Mouse (Mus musculus) hematopoietic multipotent progenitor cell, adult 10-12 weeks (in vitro differentiated cells): ENCODE results near the gene Galns. TPM values are rescaled to one million over a fixed set of nuclear protein-coding genes. Genes with fewer than 3 reads are reported as not detected.

Source experiments
- polyA plus RNA-seq: library from polyadenylated mRNA; stranded (reverse); fragments of >175 nt; gene quantifications from 2 replicates; pipeline ENCODE4 v1.2.3, GENCODE M21; 2012; ENCODE audit warnings: low replicate concordance

Gene Galns
- polyA plus RNA-seq: 7.5 and 18.4 TPM in 2 replicates

GRCm38 (mm10) chr8:122611295-122612133 is at the start of gene Galns, which contains the start of gene Trappc2l:
Gene Galns, minus strand, starts transcription at chr8:122611463.
Gene Trappc2l, plus strand, starts transcription at chr8:122611640.

DNA sequence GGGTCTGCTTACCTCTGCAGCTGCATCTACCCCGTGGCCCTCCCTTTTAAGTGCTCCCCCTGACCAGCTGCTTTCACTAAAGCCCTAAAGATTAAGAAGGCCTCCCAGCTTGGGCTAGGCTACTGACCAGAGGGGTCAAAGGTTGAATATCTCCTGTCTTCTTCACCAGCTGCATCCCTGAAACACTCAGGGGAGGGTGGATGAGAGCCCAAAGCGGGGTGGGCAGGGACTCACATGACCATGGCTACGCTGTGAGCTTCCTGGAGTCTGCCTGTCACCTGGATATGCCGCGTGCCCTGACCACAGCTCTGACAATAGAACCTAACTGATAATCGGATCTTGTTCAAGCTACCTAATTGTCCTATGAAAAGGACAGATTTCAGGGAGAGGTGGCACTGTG is 11.5 kb upstream of the Galns start, which contains the start of gene Pabpn1l:
Gene Pabpn1l (minus strand): TSS at position 13 of the 400 bp plus-strand sequence.

DNA sequence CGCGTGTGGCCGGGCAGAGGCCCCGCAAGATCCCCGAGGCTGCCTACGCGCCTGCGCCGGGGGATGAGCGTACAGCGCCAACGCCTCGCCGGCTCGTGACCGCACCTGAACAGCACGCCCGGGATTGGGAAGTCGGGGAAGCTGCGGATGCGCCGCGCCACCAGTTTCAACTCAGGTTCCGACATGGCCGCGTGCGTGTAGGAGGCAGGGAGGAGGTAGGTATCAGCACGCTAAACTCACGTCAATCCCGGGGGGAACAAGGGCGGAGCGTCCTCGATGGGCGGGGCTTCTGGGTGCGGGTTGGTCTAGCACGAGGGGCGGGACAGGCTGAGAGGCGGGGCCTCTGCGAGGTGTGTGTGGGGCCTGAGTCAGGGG is 34.6 kb downstream of the Galns start, which contains the start of gene Aprt:
Gene Aprt (minus strand): TSS at position 262 of the 375 bp plus-strand sequence.

DNA sequence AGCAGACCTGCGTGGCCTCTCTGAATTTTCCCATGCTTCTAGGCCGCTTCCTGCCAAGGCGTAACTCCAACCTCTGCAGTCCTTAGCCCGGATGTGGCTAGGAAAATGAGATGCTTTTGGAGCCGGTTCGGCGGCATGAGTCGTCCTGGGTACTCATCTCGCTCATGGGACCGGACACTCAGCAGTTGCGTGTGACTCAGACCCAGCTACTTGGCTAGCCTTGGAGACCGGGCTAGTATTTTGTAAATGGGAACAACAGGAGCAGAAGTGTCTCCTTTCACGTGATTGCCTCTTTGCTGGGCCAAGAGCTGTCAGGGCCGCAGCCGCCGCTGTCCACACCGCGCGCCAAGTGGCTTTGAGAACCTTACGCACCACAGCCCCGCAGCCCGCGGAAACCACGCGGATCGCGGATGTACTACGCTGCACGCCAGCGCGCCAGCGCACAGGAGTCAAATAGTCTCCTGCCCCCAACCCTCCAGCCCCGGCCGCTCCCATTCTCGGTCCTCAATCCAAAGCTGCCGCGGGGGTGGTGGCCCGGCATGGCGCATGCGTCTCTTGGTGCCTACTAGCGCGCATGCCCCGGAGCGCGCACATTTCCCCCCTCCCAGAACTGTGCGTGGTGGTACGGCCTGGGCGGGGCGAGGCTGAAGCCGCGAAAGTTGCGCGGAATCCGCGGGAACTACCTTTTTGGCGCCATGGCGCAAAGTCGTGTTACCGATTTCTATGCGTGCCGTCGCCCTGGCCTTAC is 43.7 kb downstream of the Galns start, which contains the start of gene Cdt1:
Gene Cdt1 (plus strand): TSS at position 655 of the 748 bp plus-strand sequence.

GRCm38 (mm10) chr8:122551265-122552051 is 59.8 kb downstream of the Galns start, which contains the start of gene Piezo1:
Gene Piezo1, minus strand, starts transcription at chr8:122551329.

Other genes starting within 250 kb of the Galns start
- gene Zc3h18, start 234.9 kb downstream of the Galns start, polyA plus RNA-seq: 67.9 and 139 TPM in 2 replicates
- 0.18 TPM in 1 of 2 replicates, not detected in the other for gene Il17c, start 189.4 kb downstream of the Galns start, polyA plus RNA-seq
- gene Cyba, start 178.5 kb downstream of the Galns start, polyA plus RNA-seq: 1,078 and 1,667 TPM in 2 replicates
- gene Mvd, start 168.0 kb downstream of the Galns start, polyA plus RNA-seq: 10.9 and 12.4 TPM in 2 replicates
- gene Snai3, start 150.7 kb downstream of the Galns start, polyA plus RNA-seq: 2.2 and 3.4 TPM in 2 replicates
- gene Rnf166, start 135.4 kb downstream of the Galns start, polyA plus RNA-seq: 79.8 and 83.9 TPM in 2 replicates
- 35.9 and 74.5 TPM in 2 replicates for gene Ctu2, start 135.3 kb downstream of the Galns start, polyA plus RNA-seq
- 38.4 and 54.7 TPM in 2 replicates for gene Piezo1, start 60.1 kb downstream of the Galns start, polyA plus RNA-seq
- 160 and 221 TPM in 2 replicates for gene Cdt1, start 43.4 kb downstream of the Galns start, polyA plus RNA-seq
- gene Aprt, start 34.6 kb downstream of the Galns start, polyA plus RNA-seq: 45.5 and 149 TPM in 2 replicates
- gene Trappc2l, start 177 bp upstream of the Galns start, polyA plus RNA-seq: 1.1 and 5.3 TPM in 2 replicates
- gene Pabpn1l, start 11.3 kb upstream of the Galns start, polyA plus RNA-seq: not detected in 2 replicates
- gene Cbfa2t3, start 87.6 kb upstream of the Galns start, polyA plus RNA-seq: 104 and 278 TPM in 2 replicates
- gene Acsf3, start 164.0 kb upstream of the Galns start, polyA plus RNA-seq: 16.9 and 19.6 TPM in 2 replicates
- gene Cdh15, start 236.5 kb upstream of the Galns start, polyA plus RNA-seq: 0.06 TPM in 1 of 2 replicates, not detected in the other